Mouse (Mus musculus) limb, embryonic 10.5 days (tissue): ENCODE measurements around the gene Clec4a3. TPM values are rescaled to one million over a fixed set of nuclear protein-coding genes. Genes with fewer than 3 reads are reported as not detected.
"Not testable (repeated sequence)": the region's sequence is repeated elsewhere in the genome, so short reads cannot be mapped to it uniquely, and the experiment has no call there.

Source experiments
- DNase-seq: peaks from one replicate; pipeline ENCODE4 v3.0.0-alpha.2; 2017; ENCODE audit warnings: low spot score
- H3K27ac ChIP-seq: fragments of 300-500 bp; sonication (generic); 2 replicates; pipeline ENCODE4 v1.5.1; 2016; ENCODE audit warnings: mild to moderate bottlenecking
- H3K27me3 ChIP-seq: fragments of 300-500 bp; sonication (generic); 2 replicates; pipeline ENCODE4 v1.6.1; 2016; ENCODE audit warnings: low read depth, mild to moderate bottlenecking; ENCODE audit not compliant: poor library complexity, severe bottlenecking
- H3K36me3 ChIP-seq: fragments of 300-500 bp; sonication (generic); 2 replicates; pipeline ENCODE4 v1.6.1; 2016; ENCODE audit warnings: mild to moderate bottlenecking, moderate library complexity
- H3K4me1 ChIP-seq: fragments of 300-500 bp; sonication (generic); 2 replicates; pipeline ENCODE4 v1.6.1; 2016
- H3K4me3 ChIP-seq: fragments of 300-500 bp; sonication (generic); 2 replicates; pipeline ENCODE4 v1.5.1; 2016; ENCODE audit warnings: mild to moderate bottlenecking, moderate library complexity
- H3K9me3 ChIP-seq: fragments of 300-500 bp; sonication (generic); replicated peaks from 2 replicates; pipeline ENCODE4 v1.6.1; 2016; ENCODE audit warnings: mild to moderate bottlenecking
- WGBS: fragments of 180-500 bp; shearing (Covaris S2); methylation state at CpG from one replicate; pipeline ENCODE4 v1.1.7; 2016; 5-methylcytosine and 5-hydroxymethylcytosine counted together
- polyA plus RNA-seq: library from polyadenylated mRNA; unstranded; fragments of >200 nt; fragmentation: Nextera tagmentation; extraction: Ambion mirVana; gene quantifications from 2 replicates; pipeline ENCODE4 v1.2.1, GENCODE M21; 2016

Clec4a3 gene
- polyA plus RNA-seq: 0.40 TPM in 1 of 2 replicates, not detected in the other

DNA sequence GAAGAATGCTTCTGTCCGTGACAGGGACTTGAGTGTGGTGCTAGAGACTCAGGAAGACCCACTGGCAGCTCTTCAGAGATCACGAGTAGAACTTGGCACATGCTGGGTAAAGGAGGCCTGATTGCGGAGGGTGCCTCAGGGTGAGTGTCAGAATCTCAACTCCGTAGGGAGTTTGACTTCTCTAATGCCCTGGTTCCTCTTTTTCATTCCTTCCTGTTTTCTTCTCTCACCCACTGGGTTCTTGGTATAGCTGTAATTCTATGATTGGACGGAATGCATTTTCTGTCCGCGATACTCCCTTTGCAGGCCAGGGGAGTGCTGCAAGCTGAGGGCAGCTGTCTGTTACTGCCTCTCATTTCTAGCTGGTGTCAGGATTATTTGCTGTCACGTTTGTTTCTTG is at the start of gene Clec4a3:
Gene Clec4a3, plus strand, starts transcription at position 115 of the 400 bp plus-strand sequence.
- Histone ChIP-seq H3K9me3 (no peaks in the 10 kb centered on the region), H3K36me3 (no peaks in the 10 kb centered on the region), H3K4me1 (no peaks in the 10 kb centered on the region), H3K27ac (no peak within 1 kb of the TSS), H3K4me3 (no peak within 1 kb of the TSS), H3K27me3 (no peaks in the 10 kb centered on the region)
- 86% methylated on average over 8 of the region's 8 CpGs for WGBS
- no peak for DNase-seq

DNA sequence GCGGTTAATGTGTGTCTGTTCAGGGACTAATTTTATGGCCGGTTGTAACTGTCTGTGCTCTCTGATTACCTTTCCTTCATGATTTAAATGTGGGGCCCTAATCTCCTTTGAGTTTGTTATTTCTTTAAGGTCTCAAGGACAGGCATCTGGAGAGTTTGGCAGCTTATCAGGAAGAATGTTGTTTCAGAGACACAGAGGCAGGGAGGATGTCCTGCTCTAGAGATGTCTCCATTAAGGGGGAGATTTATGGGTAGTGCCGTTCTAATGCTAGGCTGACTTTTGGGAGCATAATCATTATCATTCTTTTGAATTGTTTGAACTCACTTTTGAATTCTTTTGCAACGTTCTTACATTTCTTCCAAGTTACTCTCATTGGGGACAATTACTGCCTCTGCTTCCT is 32.4 kb upstream of the Clec4a3 start:
- Histone ChIP-seq H3K27me3 (no peaks in the 10 kb centered on the region), H3K4me3 (no peak overlapping the region), H3K36me3 (no peaks in the 10 kb centered on the region), H3K27ac (no peak overlapping the region), H3K9me3 (no peaks in the 10 kb centered on the region), H3K4me1 (no peaks in the 10 kb centered on the region)
- 40% methylated on average over 4 of the region's 4 CpGs for WGBS
- no peak for DNase-seq

DNA sequence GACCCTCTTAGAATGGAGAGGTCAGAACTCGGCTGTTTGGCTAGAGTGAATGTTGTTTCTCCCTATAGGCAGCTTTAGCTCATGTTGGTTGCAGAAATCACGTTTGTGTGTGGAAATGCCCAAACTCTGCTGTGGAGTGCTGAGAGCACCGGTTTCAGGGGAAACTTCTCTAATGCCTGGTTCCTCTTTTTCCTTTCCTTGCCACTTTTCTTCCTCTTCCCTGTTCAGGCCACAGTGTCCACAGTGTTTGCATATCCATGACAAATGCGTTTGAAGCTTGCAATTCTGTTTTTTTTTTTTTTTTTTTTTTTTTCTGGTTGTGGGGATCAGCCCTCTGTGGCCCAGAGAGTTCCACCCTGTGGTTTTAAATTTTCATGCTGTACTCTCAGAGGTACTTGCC is 30.9 kb upstream of the Clec4a3 start, which contains the start of gene Clec4a1:
Gene Clec4a1, plus strand, starts transcription at position 398 of the 400 bp plus-strand sequence.
- no peaks in the 10 kb centered on the region for H3K4me1 ChIP-seq
- no peak for DNase-seq
- H3K9me3 ChIP-seq: no peaks in the 10 kb centered on the region
- no peaks in the 10 kb centered on the region for H3K36me3 ChIP-seq
- 73% methylated on average over 4 of the region's 4 CpGs for WGBS
- no peak within 1 kb of the TSS for H3K4me3 ChIP-seq
- H3K27ac ChIP-seq: no peak within 1 kb of the TSS
- no peaks in the 10 kb centered on the region for H3K27me3 ChIP-seq

DNA sequence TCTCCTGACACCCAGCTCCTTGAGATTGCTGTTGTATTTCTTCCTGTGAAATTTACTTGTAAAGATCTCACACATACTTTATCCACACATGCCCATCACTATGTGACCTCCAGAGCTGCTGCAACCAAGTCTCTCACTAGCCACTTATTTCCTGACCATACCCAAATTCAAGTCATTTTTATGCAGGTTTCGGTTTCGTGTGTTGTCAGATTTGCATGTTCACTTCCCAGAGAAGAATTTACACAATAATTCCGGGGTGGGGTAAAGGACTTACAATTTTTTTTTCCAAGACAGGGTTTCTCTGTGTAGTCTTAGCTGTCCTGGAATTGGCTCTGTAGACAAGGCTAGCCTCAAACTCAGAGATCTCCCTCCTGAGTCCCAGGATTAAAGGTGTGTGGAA is 17.5 kb upstream of the Clec4a3 start:
- no peaks in the 10 kb centered on the region for H3K27me3 ChIP-seq
- DNase-seq: no peak
- H3K27ac ChIP-seq: no peak overlapping the region
- 95% methylated on average over 3 of the region's 3 CpGs for WGBS
- no peaks in the 10 kb centered on the region for H3K4me1 ChIP-seq
- no peaks in the 10 kb centered on the region for H3K9me3 ChIP-seq
- H3K36me3 ChIP-seq: no peaks in the 10 kb centered on the region
- H3K4me3 ChIP-seq: no peak overlapping the region

DNA sequence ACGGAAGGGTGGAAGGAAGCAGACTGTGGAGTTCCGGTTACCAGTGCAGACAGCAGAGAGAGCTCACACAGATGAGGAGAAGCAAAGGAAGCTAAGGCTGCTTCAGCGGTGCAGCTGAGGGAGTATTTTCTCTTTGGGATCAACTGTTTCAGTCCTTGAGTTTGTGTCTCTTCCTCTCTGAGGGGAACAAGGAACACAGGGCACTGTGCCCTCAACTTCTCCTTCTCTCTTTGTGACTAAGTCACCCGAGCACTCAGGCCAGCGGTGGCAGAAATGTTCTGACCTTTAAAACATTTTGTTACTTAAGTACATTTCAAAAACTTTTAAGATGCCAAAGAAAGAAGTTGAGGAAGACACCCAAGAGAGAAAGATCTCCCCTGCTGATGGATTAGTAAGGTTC is 12.7 kb upstream of the Clec4a3 start:
- no peaks in the 10 kb centered on the region for H3K4me1 ChIP-seq
- H3K9me3 ChIP-seq: no peaks in the 10 kb centered on the region
- no peak overlapping the region for H3K27ac ChIP-seq
- no peak overlapping the region for H3K4me3 ChIP-seq
- no peak for DNase-seq
- H3K36me3 ChIP-seq: no peaks in the 10 kb centered on the region
- no peaks in the 10 kb centered on the region for H3K27me3 ChIP-seq
- WGBS: 90% methylated on average over 5 of the region's 5 CpGs

DNA sequence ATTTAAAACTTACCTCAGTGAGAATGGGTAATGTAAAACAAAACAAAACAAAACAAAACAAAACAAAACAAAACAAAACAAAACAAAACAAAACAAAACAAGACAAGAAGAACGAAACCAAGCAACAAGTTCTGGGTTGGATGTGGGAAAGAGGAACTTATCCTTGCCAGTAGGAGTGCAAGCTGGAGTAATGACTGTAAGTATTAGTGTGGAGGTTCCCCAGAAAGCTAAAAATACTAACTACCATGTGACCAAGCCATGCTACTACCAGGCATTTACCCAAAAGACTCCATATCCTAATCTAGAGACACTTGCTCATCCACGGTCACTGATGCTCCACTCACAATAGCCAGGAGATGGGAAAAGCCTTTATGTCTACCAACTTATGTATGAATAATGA is 5.6 kb upstream of the Clec4a3 start:
- Histone ChIP-seq H3K27me3 (no peaks in the 10 kb centered on the region), H3K4me3 (no peak overlapping the region), H3K4me1 (no peaks in the 10 kb centered on the region), H3K36me3 (no peaks in the 10 kb centered on the region), H3K9me3 (no peaks in the 10 kb centered on the region), H3K27ac (no peak overlapping the region)
- peak; percentile 2 for DNase-seq
- 96% methylated on average over 2 of the region's 2 CpGs for WGBS

DNA sequence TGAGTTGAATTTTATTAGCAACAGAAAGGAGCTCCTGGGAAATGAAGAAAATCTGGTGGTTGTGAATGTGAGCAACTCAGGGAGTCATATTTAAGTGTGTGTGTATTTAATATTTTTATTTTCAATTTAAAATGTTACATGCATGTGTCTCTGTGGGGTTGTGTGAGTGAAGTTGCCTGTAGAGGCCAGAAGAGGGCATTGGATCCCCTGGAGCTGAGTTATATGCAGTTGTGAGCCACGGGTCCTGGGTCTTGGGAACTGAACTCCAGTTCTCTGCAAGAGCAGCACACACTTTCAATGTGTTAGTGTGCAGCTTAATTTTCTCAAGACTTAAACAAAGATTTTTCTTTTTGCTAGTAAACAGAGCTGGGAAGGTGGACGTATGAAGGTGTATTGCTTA is 12.2 kb downstream of the Clec4a3 start:
- H3K36me3 ChIP-seq: no peaks in the 10 kb centered on the region
- H3K9me3 ChIP-seq: no peaks in the 10 kb centered on the region
- DNase-seq: no peak
- no peaks in the 10 kb centered on the region for H3K27me3 ChIP-seq
- no peaks in the 10 kb centered on the region for H3K4me1 ChIP-seq
- WGBS: 82% methylated on average over 2 of the region's 2 CpGs
- no peak overlapping the region for H3K4me3 ChIP-seq
- no peak overlapping the region for H3K27ac ChIP-seq

DNA sequence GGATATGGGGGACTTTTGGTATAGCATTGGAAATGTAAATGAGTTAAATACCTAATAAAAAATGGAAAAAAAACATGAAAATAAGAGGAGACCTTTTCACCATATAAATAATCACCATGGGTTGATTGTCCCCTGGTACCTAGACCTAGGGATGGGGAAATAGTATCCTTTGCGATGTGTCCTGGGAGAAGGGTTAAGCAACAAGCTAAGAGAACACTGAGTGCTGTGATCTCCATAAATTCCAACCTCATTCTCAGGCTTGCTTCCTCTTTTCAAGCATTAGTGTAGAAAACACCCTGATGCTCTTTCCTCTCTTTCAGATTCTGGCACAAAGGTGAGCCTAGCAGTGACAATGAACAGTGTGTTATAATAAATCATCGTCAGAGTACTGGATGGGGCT is 16.7 kb downstream of the Clec4a3 start:
- Histone ChIP-seq H3K27ac (no peak overlapping the region), H3K9me3 (no peaks in the 10 kb centered on the region), H3K36me3 (no peaks in the 10 kb centered on the region), H3K27me3 (no peaks in the 10 kb centered on the region), H3K4me3 (no peak overlapping the region), H3K4me1 (no peaks in the 10 kb centered on the region)
- DNase-seq: no peak
- 91% methylated on average over 2 of the region's 2 CpGs for WGBS

DNA sequence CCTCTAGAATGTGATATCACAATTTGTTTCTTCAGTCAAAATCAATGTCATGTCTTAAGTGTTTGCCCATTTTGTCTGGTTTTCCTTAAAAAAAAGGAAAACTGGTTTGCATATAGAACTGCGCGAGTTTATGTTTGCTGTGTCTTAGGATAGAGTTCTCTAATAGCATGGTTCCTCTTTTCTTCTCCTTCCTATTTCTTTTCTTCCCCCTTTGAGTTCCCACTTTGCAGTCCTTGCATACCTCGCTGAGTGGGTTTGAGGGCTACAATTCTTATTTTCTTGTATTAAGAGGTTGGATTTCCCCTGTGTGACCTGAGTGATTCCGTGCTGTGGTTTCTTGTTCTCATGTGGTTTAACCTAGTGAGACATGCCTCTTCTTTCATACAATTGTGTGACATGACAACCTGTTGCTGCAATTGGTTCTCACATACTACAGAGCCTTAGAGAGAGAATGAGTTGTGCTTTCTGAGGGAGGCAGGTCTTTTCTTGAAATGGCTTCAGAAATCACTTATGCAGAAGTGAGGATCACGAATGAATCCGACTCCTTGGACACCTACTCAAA is 37.6 kb downstream of the Clec4a3 start, which contains the start of gene Clec4a4:
Gene Clec4a4, plus strand, starts transcription at position 492 of the 562 bp plus-strand sequence.
- 0 out of 2 replicates have a peak, but pooled peaks cover 2% of the 10 kb centered on the region for H3K9me3 ChIP-seq
- 94% methylated on average over 6 of the region's 6 CpGs for WGBS

DNA sequence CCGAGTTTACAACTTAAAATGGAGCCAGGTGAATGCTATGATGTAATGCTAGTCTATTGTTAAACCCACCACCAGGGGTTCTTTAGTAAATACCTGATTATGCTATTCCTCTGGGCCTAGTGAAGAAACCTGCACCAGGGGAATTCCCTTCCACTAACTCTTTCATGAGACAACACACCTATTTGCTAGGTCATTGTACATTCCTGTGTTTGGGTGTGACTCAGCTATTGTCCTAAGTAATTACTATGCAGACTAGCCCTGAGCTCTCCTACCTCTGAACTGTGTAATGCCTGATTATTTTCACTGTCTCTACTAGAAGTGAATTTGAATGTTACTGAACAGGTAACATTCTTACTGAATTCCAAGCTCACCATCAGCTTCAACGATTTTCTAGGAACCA is 52.4 kb downstream of the Clec4a3 start:
- not testable (repeated sequence) for H3K4me3 ChIP-seq, DNase-seq, H3K4me1 ChIP-seq, H3K27ac ChIP-seq, H3K27me3 ChIP-seq, H3K9me3 ChIP-seq, H3K36me3 ChIP-seq
- WGBS: 76% methylated on average over 2 of the region's 2 CpGs

More for the DNA sequence above, 37.6 kb downstream of the Clec4a3 start, which contains the start of gene Clec4a4:
- Histone ChIP-seq H3K27ac (no peak within 1 kb of the TSS), H3K27me3 (no peaks in the 10 kb centered on the region), H3K4me3 (no peak within 1 kb of the TSS), H3K4me1 (no peaks in the 10 kb centered on the region), H3K36me3 (no peaks in the 10 kb centered on the region)
- DNase-seq: no peak

DNA sequence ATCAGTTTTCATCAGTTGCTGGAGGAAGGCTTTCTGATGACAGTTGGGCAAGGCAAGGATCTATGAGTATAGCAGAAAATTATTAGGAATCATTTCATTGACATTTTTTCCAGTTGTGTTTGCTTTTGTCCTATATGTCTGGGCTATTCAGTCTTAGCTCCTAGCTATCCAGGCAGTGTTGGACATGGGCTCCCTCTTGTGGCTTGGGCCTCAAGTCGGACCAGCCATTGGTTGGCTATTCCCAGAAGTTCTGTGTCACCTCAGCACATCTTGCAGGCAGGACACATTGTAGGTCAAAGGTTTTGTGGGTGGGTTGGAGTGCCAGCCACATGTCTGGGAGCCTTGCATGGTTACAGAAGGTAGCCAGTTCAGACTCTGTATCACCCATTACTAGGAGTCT is 53.3 kb downstream of the Clec4a3 start:
- H3K9me3 ChIP-seq: no peaks in the 10 kb centered on the region
- no peaks in the 10 kb centered on the region for H3K27me3 ChIP-seq
- H3K27ac ChIP-seq: no peak overlapping the region
- WGBS: 67% methylated on average over 1 of the region's 1 CpGs
- no peak for DNase-seq
- no peaks in the 10 kb centered on the region for H3K4me1 ChIP-seq
- H3K36me3 ChIP-seq: no peaks in the 10 kb centered on the region
- H3K4me3 ChIP-seq: no peak overlapping the region
